Mouse (Mus musculus) T-helper 2 cell (primary cell): ENCODE results near the gene Hist1h2bn.
"Not testable (repeated sequence)": the region's sequence is repeated elsewhere in the genome, so short reads cannot be mapped to it uniquely, and the experiment has no call there.

Source experiments
- in situ Hi-C: fragments of 300-600 bp; cut with MboI, MseI; formaldehyde crosslinking; loops from one replicate; pipeline ENCODE4 v1.15.1; 2025; ENCODE audit warnings: high pct_unique_total_duplicates

The Hist1h2bn gene

GRCm38 (mm10) chr13:21753524-21754285 is at the start of gene Hist1h2bn, which contains the start of gene Hist1h2ak:
TSS of gene Hist1h2bn (plus strand) at chr13:21754123.
TSS of gene Hist1h2ak (minus strand) at chr13:21753827.
- in situ Hi-C loops = not testable (repeated sequence)

GRCm38 (mm10) chr13:21706669-21707068 is 47.3 kb upstream of the Hist1h2bn start:
- in situ Hi-C loops = loop anchor here (10.0 to 25.0 kb wide), 4 partner anchors 182 to 1731 kb away; partner anchors contain the start of gene Trim27

- in situ Hi-C loops = loop anchor here (10.0 to 25.0 kb wide), 3 partner anchors 473 to 1865 kb away; partner anchors contain the start of genes Hist1h2ad, Hist1h2ae, Hist1h2bf and Hist1h2bg
Measured at GRCm38 (mm10) chr13:21710031-21710711, 43.8 kb upstream of the Hist1h2bn start.

- in situ Hi-C loops = loop anchor here (10.0 to 25.0 kb wide), 3 partner anchors 474 to 1864 kb away; partner anchors contain the start of genes Hist1h2ad, Hist1h2ae, Hist1h2bf and Hist1h2bg
Measured at GRCm38 (mm10) chr13:21710821-21711525, 43.0 kb upstream of the Hist1h2bn start.

GRCm38 (mm10) chr13:21711698-21712097 is 42.2 kb upstream of the Hist1h2bn start:
- in situ Hi-C loops = loop anchor here (10.0 to 25.0 kb wide), 3 partner anchors 474 to 1863 kb away; partner anchors contain the start of genes Hist1h2ad, Hist1h2ae, Hist1h2bf and Hist1h2bg

GRCm38 (mm10) chr13:21714725-21715124 is 39.2 kb upstream of the Hist1h2bn start:
- in situ Hi-C loops = loop anchor here (5.0 to 25.0 kb wide), 5 partner anchors 323 to 1968 kb away; partner anchors contain the start of genes Hist1h2ac, Hist1h2ad, Hist1h2ae and Hist1h2ah

- in situ Hi-C loops = loop anchor here (5.0 to 25.0 kb wide), 5 partner anchors 322 to 1967 kb away; partner anchors contain the start of genes Hist1h2ac, Hist1h2ad, Hist1h2ae and Hist1h2ah
Measured at GRCm38 (mm10) chr13:21715131-21715863, 38.6 kb upstream of the Hist1h2bn start.

GRCm38 (mm10) chr13:21715864-21716539 is 37.9 kb upstream of the Hist1h2bn start, which contains the start of the genes Hist1h2bl and Hist1h2ai:
TSS of gene Hist1h2bl (minus strand) at chr13:21716143.
TSS of gene Hist1h2ai (plus strand) at chr13:21716422.
- in situ Hi-C loops = loop anchor here (5.0 to 25.0 kb wide), 5 partner anchors 321 to 1966 kb away; partner anchors contain the start of genes Hist1h2ac, Hist1h2ad, Hist1h2ae and Hist1h2ah

- in situ Hi-C loops = loop anchor here (5.0 to 25.0 kb wide), 5 partner anchors 321 to 1966 kb away; partner anchors contain the start of genes Hist1h2ac, Hist1h2ad, Hist1h2ae and Hist1h2ah
Measured at GRCm38 (mm10) chr13:21716540-21717391, 37.2 kb upstream of the Hist1h2bn start.

GRCm38 (mm10) chr13:21717397-21718357 is 36.2 kb upstream of the Hist1h2bn start, which contains the start of gene Hist1h3h:
TSS of gene Hist1h3h (plus strand) at chr13:21717659.
- in situ Hi-C loops = loop anchor here (5.0 to 25.0 kb wide), 5 partner anchors 320 to 1965 kb away; partner anchors contain the start of genes Hist1h2ac, Hist1h2ad, Hist1h2ae and Hist1h2ah

GRCm38 (mm10) chr13:21718381-21719080 is 35.4 kb upstream of the Hist1h2bn start:
- in situ Hi-C loops = loop anchor here (5.0 to 25.0 kb wide), 5 partner anchors 319 to 1964 kb away; partner anchors contain the start of genes Hist1h2ac, Hist1h2ad, Hist1h2ae and Hist1h2ah

GRCm38 (mm10) chr13:21721107-21721756 is 32.7 kb upstream of the Hist1h2bn start:
- in situ Hi-C loops = loop anchor here (25.0 kb wide), 2 partner anchors 484 to 1716 kb away; no protein-coding TSS in a partner anchor

GRCm38 (mm10) chr13:21721757-21722372 is 32.1 kb upstream of the Hist1h2bn start, which contains the start of gene Hist1h2bm:
TSS of gene Hist1h2bm (plus strand) at chr13:21722044.
- in situ Hi-C loops = loop anchor here (25.0 kb wide), 2 partner anchors 485 to 1715 kb away; no protein-coding TSS in a partner anchor

GRCm38 (mm10) chr13:21722373-21722925 is 31.5 kb upstream of the Hist1h2bn start:
- in situ Hi-C loops = loop anchor here (25.0 kb wide), 2 partner anchors 485 to 1715 kb away; no protein-coding TSS in a partner anchor
